Mouse (Mus musculus) megakaryocyte, embryonic 14.5 days (primary cell): ENCODE measurements around the gene Tas2r138. TPM values are rescaled to one million over a fixed set of nuclear protein-coding genes. Genes with fewer than 3 reads are reported as not detected.

Experiments
- H3K27me3 ChIP-seq: replicated peaks from 2 replicates; pipeline ENCODE3; 2012; ENCODE audit warnings: inconsistent platforms
- H3K36me3 ChIP-seq: replicated peaks from 2 replicates; pipeline ENCODE3; 2012; ENCODE audit warnings: low read length, inconsistent platforms, mixed read lengths
- H3K4me1 ChIP-seq: 2 replicates; pipeline ENCODE4 v1.6.1; 2012; ENCODE audit warnings: inconsistent platforms
- H3K4me3 ChIP-seq: replicated peaks from 2 replicates; pipeline ENCODE3; 2012; ENCODE audit warnings: moderate library complexity, mild to moderate bottlenecking, inconsistent platforms
- H3K9me3 ChIP-seq: 2 replicates; pipeline ENCODE4 v1.6.1; 2012; ENCODE audit warnings: inconsistent platforms
- FLI1 ChIP-seq: IDR thresholded peaks from 2 replicates; pipeline ENCODE4 v1.6.1; 2012; ENCODE audit warnings: low read length, inconsistent platforms, mixed read lengths
- GATA1 ChIP-seq: IDR thresholded peaks from 3 replicates; pipeline ENCODE4 v1.6.1; 2012; ENCODE audit warnings: mixed read lengths, low read length, inconsistent platforms, borderline replicate concordance
- polyA plus RNA-seq: library from polyadenylated mRNA; stranded (reverse); fragments of >175 nt; gene quantifications from 2 replicates; pipeline ENCODE4 v1.2.3, GENCODE M21; 2012; ENCODE audit warnings: low replicate concordance; ENCODE audit not compliant: insufficient read depth

The Tas2r138 gene
- polyA plus RNA-seq = not detected in 2 replicates

DNA sequence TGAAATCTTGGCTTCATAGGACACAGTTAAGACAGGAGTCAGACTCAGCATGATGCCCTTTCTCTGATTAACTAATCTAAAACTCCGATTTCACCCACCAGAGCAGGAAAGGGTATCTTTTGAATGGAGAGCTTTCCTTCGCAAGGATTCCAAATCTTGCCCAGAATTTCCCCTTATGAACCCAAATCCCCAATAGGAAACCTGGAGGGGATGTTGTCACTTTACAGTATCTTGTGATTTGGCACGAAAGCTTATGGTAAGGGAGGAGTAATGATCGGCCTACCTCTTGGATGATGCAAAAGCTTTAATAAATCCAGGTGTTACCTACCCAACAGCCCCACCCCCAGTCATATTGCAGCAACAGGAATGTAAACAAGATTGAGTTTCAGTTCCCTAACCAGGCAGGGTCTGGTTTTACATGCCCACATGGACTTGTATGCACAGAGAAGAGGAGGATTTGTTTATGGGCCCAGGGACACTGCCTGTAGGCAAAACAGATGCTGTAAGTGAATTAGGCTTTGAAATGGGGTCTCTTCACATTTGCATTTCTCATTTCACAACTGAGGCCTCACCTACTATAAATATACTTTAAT, at the start of gene Tas2r138:
Tas2r138 (minus strand) TSS at position 51 of the 593 bp plus-strand sequence.
- H3K36me3 ChIP-seq = no peaks in the 10 kb centered on the region
- H3K4me3 ChIP-seq = no peak within 1 kb of the TSS
- peaks cover 2% of the 10 kb centered on the region; the same call in 1 of the 2 replicates for H3K9me3 ChIP-seq
- peaks cover 3% of the 10 kb centered on the region for H3K27me3 ChIP-seq
- no peaks in the 10 kb centered on the region for H3K4me1 ChIP-seq
- TF ChIP-seq GATA1 (no peak), FLI1 (no peak)

DNA sequence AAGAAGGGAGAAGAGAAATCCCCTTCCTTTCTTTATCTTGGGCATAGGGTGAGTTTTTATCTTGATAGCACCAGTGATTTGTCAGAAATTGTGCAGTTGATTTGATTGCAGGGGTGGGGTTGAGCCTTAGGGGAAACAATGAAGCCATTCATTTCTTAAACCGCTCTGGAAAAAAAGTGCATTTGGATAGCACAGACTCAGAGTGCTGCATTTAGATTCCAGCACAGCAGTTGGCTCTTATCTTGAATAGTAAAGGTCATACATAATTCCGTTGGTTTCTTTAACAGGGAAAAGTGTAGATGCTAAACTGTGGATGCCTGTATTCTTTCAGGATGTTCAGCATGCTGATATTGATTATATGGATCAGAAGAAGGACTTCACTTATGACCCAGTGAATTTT, 47.8 kb upstream of the Tas2r138 start:
- Histone ChIP-seq H3K4me1 (no peaks in the 10 kb centered on the region), H3K27me3 (no peaks in the 10 kb centered on the region), H3K4me3 (no peak overlapping the region), H3K36me3 (no peaks in the 10 kb centered on the region), H3K9me3 (no peaks in the 10 kb centered on the region)
- TF ChIP-seq FLI1 (no peak), GATA1 (no peak)

DNA sequence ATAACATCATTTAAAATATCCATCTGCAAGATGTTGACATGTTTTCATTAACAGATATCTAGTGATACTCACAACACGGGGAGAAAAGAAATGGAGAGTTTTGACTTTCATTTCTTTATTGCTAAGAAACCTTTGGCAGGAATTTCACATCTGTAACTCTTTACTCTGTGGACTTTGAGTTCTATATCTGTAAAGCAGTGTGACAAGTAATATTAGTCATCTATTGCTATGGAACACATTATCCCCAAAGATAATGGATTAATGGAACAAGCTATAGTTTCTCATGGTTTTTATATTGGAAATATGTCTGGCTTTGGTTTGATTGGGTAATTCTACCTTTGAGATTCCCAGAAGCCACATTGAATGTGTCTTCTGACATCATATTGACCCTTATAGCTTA, 37.8 kb upstream of the Tas2r138 start:
- Histone ChIP-seq H3K4me1 (no peaks in the 10 kb centered on the region), H3K4me3 (no peak overlapping the region), H3K36me3 (no peaks in the 10 kb centered on the region), H3K27me3 (no peaks in the 10 kb centered on the region), H3K9me3 (no peaks in the 10 kb centered on the region)
- no peak for TF ChIP-seq GATA1
- TF ChIP-seq FLI1 = no peak

DNA sequence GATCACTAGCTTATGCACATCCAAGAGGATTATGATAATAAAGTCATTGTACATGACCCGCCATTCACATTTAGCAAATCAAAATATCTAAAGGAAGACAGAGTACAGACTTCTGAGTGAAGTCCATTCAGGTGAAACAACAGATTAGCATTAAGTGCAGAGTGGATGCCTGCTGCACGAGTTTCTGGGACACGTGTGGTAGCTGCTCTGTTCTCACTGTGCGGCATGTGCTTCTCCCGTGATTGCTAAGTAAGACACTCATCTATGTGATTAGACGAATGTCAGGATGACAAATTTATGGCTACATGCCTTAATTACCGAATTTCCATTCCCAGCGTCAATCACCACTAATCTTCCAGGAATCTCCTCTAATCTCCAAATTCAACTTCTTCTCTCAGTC, 32.6 kb upstream of the Tas2r138 start:
- Histone ChIP-seq H3K4me1 (no peaks in the 10 kb centered on the region), H3K9me3 (no peaks in the 10 kb centered on the region), H3K36me3 (no peaks in the 10 kb centered on the region), H3K4me3 (no peak overlapping the region), H3K27me3 (no peaks in the 10 kb centered on the region)
- TF ChIP-seq FLI1 (no peak), GATA1 (no peak)

DNA sequence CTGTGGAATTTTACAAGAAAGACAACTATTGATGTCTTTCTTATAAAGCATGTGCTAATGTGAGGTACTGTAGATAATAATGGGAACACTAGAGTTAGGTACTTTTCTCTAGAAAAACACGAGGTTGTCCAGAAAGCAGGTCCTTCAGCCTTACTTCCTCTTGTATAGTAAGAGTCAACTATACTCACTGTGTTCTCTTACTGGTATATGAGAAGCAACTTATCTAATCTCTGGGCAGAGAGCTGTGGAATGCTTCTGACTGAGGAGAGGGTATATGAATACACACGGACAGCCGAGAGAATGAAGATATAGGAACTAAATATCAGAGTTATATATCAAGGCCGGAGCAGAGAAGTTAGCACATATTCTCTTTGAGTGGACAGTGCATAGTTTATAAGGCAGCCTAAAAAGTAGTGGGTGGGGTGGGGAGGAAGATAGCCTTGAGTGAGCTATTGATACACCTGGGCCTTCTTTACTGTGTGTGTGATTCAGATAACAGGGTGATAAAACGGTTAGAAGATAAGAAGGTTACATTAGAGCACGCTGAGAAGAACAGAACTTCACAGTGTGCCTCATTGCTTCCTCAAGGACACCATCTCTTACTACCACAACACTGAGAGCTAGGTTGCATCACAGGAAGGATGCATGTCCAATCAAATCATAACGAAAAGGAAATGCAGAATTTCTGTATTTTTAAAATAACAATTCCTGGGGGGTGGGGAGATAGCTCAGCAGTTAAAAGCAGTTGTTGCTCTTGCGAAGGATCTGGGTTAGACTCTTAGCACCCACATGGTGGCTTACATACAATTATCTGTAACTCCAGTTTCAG, 27.8 kb upstream of the Tas2r138 start:
- Histone ChIP-seq H3K27me3 (no peaks in the 10 kb centered on the region), H3K36me3 (no peaks in the 10 kb centered on the region), H3K4me3 (no peak overlapping the region), H3K4me1 (no peaks in the 10 kb centered on the region), H3K9me3 (no peaks in the 10 kb centered on the region)
- no peak for TF ChIP-seq GATA1
- no peak for TF ChIP-seq FLI1

DNA sequence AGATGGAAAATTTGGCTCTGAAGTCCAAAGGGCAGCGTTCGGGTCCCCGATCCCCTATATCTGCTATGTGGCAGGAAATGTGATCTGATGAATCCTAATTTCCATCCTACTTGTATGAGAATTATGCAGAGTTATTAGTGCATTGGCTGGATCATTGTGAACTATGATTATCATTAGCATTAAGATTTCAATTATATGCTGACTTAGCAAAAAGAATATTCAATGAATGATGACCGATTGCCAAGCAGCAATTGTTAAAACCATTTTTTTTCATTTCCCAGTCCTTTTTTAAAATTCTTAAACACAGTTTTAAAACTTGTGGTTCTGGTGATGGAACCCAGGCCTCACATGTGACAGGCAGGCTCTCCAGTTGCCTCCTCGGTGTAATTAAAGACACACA, 24.6 kb upstream of the Tas2r138 start:
- TF ChIP-seq FLI1 = no peak
- TF ChIP-seq GATA1 = no peak
- Histone ChIP-seq H3K4me3 (no peak overlapping the region), H3K36me3 (no peaks in the 10 kb centered on the region), H3K27me3 (no peaks in the 10 kb centered on the region), H3K9me3 (no peaks in the 10 kb centered on the region), H3K4me1 (no peaks in the 10 kb centered on the region)

DNA sequence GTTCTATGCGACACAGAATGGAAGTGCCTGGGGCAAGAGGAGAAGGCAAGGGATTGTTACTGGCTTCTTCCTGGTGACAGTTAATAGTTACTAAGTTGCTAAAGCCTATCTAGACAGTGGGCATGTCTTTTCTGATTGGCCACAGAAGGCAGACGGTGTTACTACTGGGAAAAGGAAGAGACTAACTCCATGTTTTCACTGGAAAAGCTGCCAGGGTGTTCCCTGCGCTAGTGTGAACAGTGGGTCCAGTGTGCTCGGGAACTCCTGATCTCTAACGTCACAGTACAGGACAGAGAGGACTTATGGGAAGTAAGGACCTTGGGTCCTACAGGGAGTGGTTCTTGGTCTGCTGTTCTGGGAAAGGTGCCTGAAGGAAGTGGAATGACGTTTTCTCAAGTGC, 22.4 kb upstream of the Tas2r138 start:
- Histone ChIP-seq H3K4me3 (no peak overlapping the region), H3K36me3 (no peaks in the 10 kb centered on the region), H3K9me3 (no peaks in the 10 kb centered on the region), H3K4me1 (no peaks in the 10 kb centered on the region), H3K27me3 (no peaks in the 10 kb centered on the region)
- no peak for TF ChIP-seq GATA1
- TF ChIP-seq FLI1 = no peak

DNA sequence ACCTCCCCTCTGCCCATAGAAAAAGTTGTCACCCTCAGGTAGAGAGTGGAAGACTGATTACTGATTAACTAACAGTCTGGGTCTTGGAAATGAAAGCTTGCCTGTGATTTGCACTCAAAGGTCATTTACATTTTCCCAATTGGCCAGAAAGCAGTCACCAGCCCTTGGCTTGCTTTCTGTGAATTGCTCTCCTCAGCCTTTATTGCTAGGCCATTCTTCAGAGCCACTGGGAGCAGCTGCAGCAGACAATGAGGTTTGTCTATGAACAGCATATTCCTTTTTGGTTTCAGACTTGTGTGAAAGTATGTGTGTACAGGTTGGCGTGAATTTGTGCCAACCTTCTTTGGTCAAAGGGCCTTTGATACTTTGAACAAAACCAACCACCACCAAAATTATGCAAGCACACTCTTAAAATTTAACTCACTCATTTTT, 21.5 kb upstream of the Tas2r138 start:
- no peak overlapping the region for H3K4me3 ChIP-seq
- no peaks in the 10 kb centered on the region for H3K9me3 ChIP-seq
- H3K27me3 ChIP-seq = no peaks in the 10 kb centered on the region
- H3K36me3 ChIP-seq = no peaks in the 10 kb centered on the region
- no peak for TF ChIP-seq GATA1
- TF ChIP-seq FLI1 = no peak
- H3K4me1 ChIP-seq = no peaks in the 10 kb centered on the region

DNA sequence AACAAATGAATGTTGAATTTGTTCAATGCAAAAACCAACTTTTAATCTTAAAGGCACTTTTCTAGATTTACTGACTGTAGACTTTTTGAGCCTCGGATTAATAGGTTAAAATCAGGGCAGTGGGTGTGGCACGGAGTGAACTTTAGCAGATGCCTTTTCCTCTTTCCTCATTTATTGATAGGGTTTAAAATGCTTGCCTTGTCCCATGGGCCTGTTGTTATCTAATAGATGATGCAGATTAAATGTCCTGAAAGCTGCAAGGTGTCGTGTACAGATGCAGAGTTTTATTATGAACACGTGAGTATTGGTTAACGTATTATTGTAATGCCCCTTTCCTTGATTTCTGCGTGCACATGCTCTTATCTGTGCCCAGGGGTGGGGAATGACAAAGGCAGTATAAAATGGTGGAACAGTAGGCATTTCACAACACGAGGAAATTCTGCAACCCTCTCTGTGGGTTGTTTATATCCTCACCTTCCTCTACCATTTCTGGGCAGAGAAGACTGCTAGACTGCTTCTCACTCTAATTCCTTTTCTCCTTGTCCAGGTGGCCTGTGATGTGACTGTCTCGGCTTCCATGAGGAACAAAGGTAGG, 15.4 kb upstream of the Tas2r138 start, which contains the start of gene Mgam:
Mgam (plus strand) TSS at position 426 of the 595 bp plus-strand sequence.
- no peaks in the 10 kb centered on the region for H3K9me3 ChIP-seq
- TF ChIP-seq FLI1 (no peak), GATA1 (no peak)
- H3K27me3 ChIP-seq = no peaks in the 10 kb centered on the region
- H3K4me1 ChIP-seq = no peaks in the 10 kb centered on the region
- no peak within 1 kb of the TSS for H3K4me3 ChIP-seq
- H3K36me3 ChIP-seq = no peaks in the 10 kb centered on the region

DNA sequence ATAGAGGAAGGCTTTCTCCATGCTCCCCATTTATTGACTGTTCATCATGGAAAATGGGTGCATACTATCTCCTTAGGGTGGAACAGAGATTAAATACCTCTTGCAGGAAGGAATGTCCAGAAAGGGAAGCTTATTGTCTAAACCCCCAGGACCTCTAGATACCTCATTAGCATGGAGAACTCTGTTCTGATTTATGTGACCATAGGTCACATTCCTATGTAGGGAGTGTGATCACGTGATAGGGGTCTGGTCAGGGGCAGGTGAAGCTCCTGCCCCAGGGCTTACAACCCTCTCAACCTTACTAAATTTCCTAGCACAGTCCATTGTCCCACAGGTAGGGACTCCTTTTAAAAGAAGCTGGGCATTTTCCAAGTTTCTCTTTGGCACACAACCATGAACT, 13.0 kb upstream of the Tas2r138 start:
- H3K27me3 ChIP-seq = no peaks in the 10 kb centered on the region
- H3K4me3 ChIP-seq = no peak overlapping the region
- no peaks in the 10 kb centered on the region for H3K4me1 ChIP-seq
- no peaks in the 10 kb centered on the region for H3K9me3 ChIP-seq
- H3K36me3 ChIP-seq = no peaks in the 10 kb centered on the region
- TF ChIP-seq GATA1 (no peak), FLI1 (no peak)
